Mouse (Mus musculus) CH12.LX (cell line): Measurements from ENCODE around the gene Pnpla3.

ENCODE experiments used
- CTCF ChIP-seq, 2 experiments: IDR thresholded peaks in 1 of 2; conservative IDR thresholded peaks in 1 of 2; 2 replicates each; pipeline ENCODE4 v1.5.1; 2011 to 2012; ENCODE audit warnings: low read depth in 2 of 2, low read length in 2 of 2, improper control_type of control experiment in 1 of 2, inconsistent platforms in 1 of 2, mild to moderate bottlenecking in 1 of 2, moderate library complexity in 1 of 2
- EP300 ChIP-seq: IDR thresholded peaks from 2 replicates; pipeline ENCODE4 v1.6.1; 2011; ENCODE audit warnings: low read length, improper control_type of control experiment
- POLR2A ChIP-seq: IDR thresholded peaks from 2 replicates; pipeline ENCODE4 v1.6.1; 2011; ENCODE audit warnings: low read depth, mild to moderate bottlenecking, improper control_type of control experiment, low read length
- RAD21 ChIP-seq: IDR thresholded peaks from 2 replicates; pipeline ENCODE4 v1.6.1; 2011; ENCODE audit warnings: low read depth, mild to moderate bottlenecking, low read length, improper control_type of control experiment, moderate library complexity
- SIN3A ChIP-seq: IDR thresholded peaks from 2 replicates; pipeline ENCODE4 v1.6.1; 2012; ENCODE audit warnings: low read length, improper control_type of control experiment, inconsistent platforms
- ZC3H11A ChIP-seq: IDR thresholded peaks from 2 replicates; pipeline ENCODE4 v1.6.1; 2012; ENCODE audit warnings: low read depth, mild to moderate bottlenecking, inconsistent platforms, low read length, improper control_type of control experiment

- no peak for TF ChIP-seq POLR2A
- TF ChIP-seq CTCF (conservative IDR thresholded peaks at IDR 0.05 in 1 of 2, IDR thresholded peaks at IDR 0.05 in 1 of 2; ENCODE audit: low read depth in 2 of 2, low read length in 2 of 2) = no peak
- TF ChIP-seq RAD21 = no peak
- no peak for TF ChIP-seq ZC3H11A
- no peak for TF ChIP-seq SIN3A
- no peak for TF ChIP-seq EP300
Observed at GRCm38 (mm10) chr15:84188887-84189530, 21.4 kb downstream of the Pnpla3 start.
